Mouse (Mus musculus): ENCODE measurements around the gene Cyth1. TPM values are rescaled to one million over a fixed set of nuclear protein-coding genes. Genes with fewer than 3 reads are reported as not detected.

Cyth1 gene
- polyA plus RNA-seq, 1 experiment from 2014 or later, result 17.7 TPM

GRCm38 (mm10) chr11:118234500-118234899, 13.9 kb downstream of the Cyth1 start:
- Histone ChIP-seq H3K4me3 (ENCODE audit: low read depth, low read length) (no peak overlapping the region), H3K9me3 (ENCODE audit: control insufficient read depth, low read length) (no peaks in the 10 kb centered on the region), H3K36me3 (ENCODE audit: control insufficient read depth, insufficient read depth, low read length) (no peaks in the 10 kb centered on the region), H3K4me1 (ENCODE audit: control insufficient read depth, insufficient read depth, low read length) (no peaks in the 10 kb centered on the region; the same call in 1 of the 2 replicates), H3K9ac (replicated peaks; ENCODE audit: low read depth, low read length) (no peak overlapping the region), H3K27me3 (ENCODE audit: control insufficient read depth, insufficient read depth, low read length) (no peaks in the 10 kb centered on the region), H3K27ac (ENCODE audit: low read depth, low read length) (no peak overlapping the region), H3K4me2 (ENCODE audit: low read depth, low read length) (no peak overlapping the region)
- WGBS, result 84% methylated on average over 6 of the region's 6 CpGs
- no peak for ATAC-seq (ENCODE audit: low read depth)

GRCm38 (mm10) chr11:118233924-118234323, 14.5 kb downstream of the Cyth1 start:
- Histone ChIP-seq H3K27ac (ENCODE audit: low read depth, low read length) (no peak overlapping the region), H3K36me3 (ENCODE audit: control insufficient read depth, insufficient read depth, low read length) (no peaks in the 10 kb centered on the region), H3K4me1 (ENCODE audit: control insufficient read depth, insufficient read depth, low read length) (no peaks in the 10 kb centered on the region), H3K9me3 (ENCODE audit: control insufficient read depth, low read length) (no peaks in the 10 kb centered on the region), H3K4me2 (ENCODE audit: low read depth, low read length) (no peak overlapping the region), H3K4me3 (ENCODE audit: low read depth, low read length) (no peak overlapping the region), H3K27me3 (ENCODE audit: control insufficient read depth, insufficient read depth, low read length) (no peaks in the 10 kb centered on the region), H3K9ac (replicated peaks; ENCODE audit: low read depth, low read length) (no peak overlapping the region)
- 77% methylated on average over 3 of the region's 3 CpGs for WGBS
- ATAC-seq (ENCODE audit: low read depth), result no peak

GRCm38 (mm10) chr11:118232314-118232831, 16.0 kb downstream of the Cyth1 start:
- no peak overlapping the region for H3K9ac ChIP-seq (replicated peaks; ENCODE audit: low read depth, low read length)
- H3K27ac ChIP-seq (ENCODE audit: low read depth, low read length), result no peak overlapping the region
- no peak for ATAC-seq (ENCODE audit: low read depth)
- no peak overlapping the region for H3K4me2 ChIP-seq (ENCODE audit: low read depth, low read length)
- no peaks in the 10 kb centered on the region for H3K9me3 ChIP-seq (ENCODE audit: control insufficient read depth, low read length)
- H3K27me3 ChIP-seq (ENCODE audit: control insufficient read depth, insufficient read depth, low read length), result no peaks in the 10 kb centered on the region
- no peaks in the 10 kb centered on the region for H3K4me1 ChIP-seq (ENCODE audit: control insufficient read depth, insufficient read depth, low read length)
- WGBS, result 44% methylated on average over 7 of the region's 7 CpGs
- H3K4me3 ChIP-seq (ENCODE audit: low read depth, low read length), result no peak overlapping the region
- no peaks in the 10 kb centered on the region for H3K36me3 ChIP-seq (ENCODE audit: control insufficient read depth, insufficient read depth, low read length)

GRCm38 (mm10) chr11:118229941-118230340, 18.5 kb downstream of the Cyth1 start:
- H3K27me3 ChIP-seq (ENCODE audit: control insufficient read depth, insufficient read depth, low read length), result no peaks in the 10 kb centered on the region
- no peak overlapping the region for H3K27ac ChIP-seq (ENCODE audit: low read depth, low read length)
- H3K9ac ChIP-seq (replicated peaks; ENCODE audit: low read depth, low read length), result no peak overlapping the region
- no peaks in the 10 kb centered on the region for H3K9me3 ChIP-seq (ENCODE audit: control insufficient read depth, low read length)
- H3K36me3 ChIP-seq (ENCODE audit: control insufficient read depth, insufficient read depth, low read length), result no peaks in the 10 kb centered on the region
- WGBS, result 94% methylated on average over 5 of the region's 5 CpGs
- no peak for ATAC-seq (ENCODE audit: low read depth)
- H3K4me3 ChIP-seq (ENCODE audit: low read depth, low read length), result no peak overlapping the region
- no peak overlapping the region for H3K4me2 ChIP-seq (ENCODE audit: low read depth, low read length)
- H3K4me1 ChIP-seq (ENCODE audit: control insufficient read depth, insufficient read depth, low read length), result no peaks in the 10 kb centered on the region

- 80% methylated on average over 7 of the region's 7 CpGs for WGBS
- Histone ChIP-seq H3K36me3 (ENCODE audit: control insufficient read depth, insufficient read depth, low read length) (no peaks in the 10 kb centered on the region), H3K9ac (replicated peaks; ENCODE audit: low read depth, low read length) (no peak overlapping the region), H3K27ac (ENCODE audit: low read depth, low read length) (no peak overlapping the region), H3K4me2 (ENCODE audit: low read depth, low read length) (no peak overlapping the region), H3K9me3 (ENCODE audit: control insufficient read depth, low read length) (no peaks in the 10 kb centered on the region), H3K27me3 (ENCODE audit: control insufficient read depth, insufficient read depth, low read length) (no peaks in the 10 kb centered on the region), H3K4me1 (ENCODE audit: control insufficient read depth, insufficient read depth, low read length) (no peaks in the 10 kb centered on the region), H3K4me3 (ENCODE audit: low read depth, low read length) (no peak overlapping the region)
- no peak for ATAC-seq (ENCODE audit: low read depth)
Observed at GRCm38 (mm10) chr11:118227650-118228049, 20.7 kb downstream of the Cyth1 start.

GRCm38 (mm10) chr11:118226850-118227249, 21.5 kb downstream of the Cyth1 start:
- no peak for ATAC-seq (ENCODE audit: low read depth)
- Histone ChIP-seq H3K27me3 (ENCODE audit: control insufficient read depth, insufficient read depth, low read length) (no peaks in the 10 kb centered on the region), H3K9me3 (ENCODE audit: control insufficient read depth, low read length) (no peaks in the 10 kb centered on the region), H3K4me3 (ENCODE audit: low read depth, low read length) (no peak overlapping the region), H3K36me3 (ENCODE audit: control insufficient read depth, insufficient read depth, low read length) (no peaks in the 10 kb centered on the region), H3K4me1 (ENCODE audit: control insufficient read depth, insufficient read depth, low read length) (no peaks in the 10 kb centered on the region), H3K4me2 (ENCODE audit: low read depth, low read length) (no peak overlapping the region), H3K9ac (replicated peaks; ENCODE audit: low read depth, low read length) (no peak overlapping the region), H3K27ac (ENCODE audit: low read depth, low read length) (no peak overlapping the region)
- WGBS, result 84% methylated on average over 7 of the region's 7 CpGs

- Histone ChIP-seq H3K4me3 (ENCODE audit: low read depth, low read length) (no peak overlapping the region), H3K9ac (replicated peaks; ENCODE audit: low read depth, low read length) (no peak overlapping the region), H3K36me3 (ENCODE audit: control insufficient read depth, insufficient read depth, low read length) (no peaks in the 10 kb centered on the region), H3K4me2 (ENCODE audit: low read depth, low read length) (no peak overlapping the region), H3K9me3 (ENCODE audit: control insufficient read depth, low read length) (no peaks in the 10 kb centered on the region), H3K27me3 (ENCODE audit: control insufficient read depth, insufficient read depth, low read length) (no peaks in the 10 kb centered on the region), H3K4me1 (ENCODE audit: control insufficient read depth, insufficient read depth, low read length) (no peaks in the 10 kb centered on the region), H3K27ac (ENCODE audit: low read depth, low read length) (no peak overlapping the region)
- no peak for ATAC-seq (ENCODE audit: low read depth)
- 82% methylated on average over 1 of the region's 1 CpGs for WGBS
Observed at GRCm38 (mm10) chr11:118225862-118226261, 22.5 kb downstream of the Cyth1 start.

GRCm38 (mm10) chr11:118225056-118225836, 23.1 kb downstream of the Cyth1 start:
- Histone ChIP-seq H3K4me3 (ENCODE audit: low read depth, low read length) (no peak overlapping the region), H3K9ac (replicated peaks; ENCODE audit: low read depth, low read length) (no peak overlapping the region), H3K4me1 (ENCODE audit: control insufficient read depth, insufficient read depth, low read length) (no peaks in the 10 kb centered on the region), H3K4me2 (ENCODE audit: low read depth, low read length) (no peak overlapping the region), H3K36me3 (ENCODE audit: control insufficient read depth, insufficient read depth, low read length) (no peaks in the 10 kb centered on the region), H3K27ac (ENCODE audit: low read depth, low read length) (no peak overlapping the region), H3K9me3 (ENCODE audit: control insufficient read depth, low read length) (no peaks in the 10 kb centered on the region), H3K27me3 (ENCODE audit: control insufficient read depth, insufficient read depth, low read length) (no peaks in the 10 kb centered on the region)
- 58% methylated on average over 12 of the region's 12 CpGs for WGBS
- no peak for ATAC-seq (ENCODE audit: low read depth)

- Histone ChIP-seq H3K9ac (replicated peaks; ENCODE audit: low read depth, low read length) (no peak overlapping the region), H3K4me3 (ENCODE audit: low read depth, low read length) (no peak overlapping the region), H3K9me3 (ENCODE audit: control insufficient read depth, low read length) (no peaks in the 10 kb centered on the region), H3K27me3 (ENCODE audit: control insufficient read depth, insufficient read depth, low read length) (no peaks in the 10 kb centered on the region), H3K36me3 (ENCODE audit: control insufficient read depth, insufficient read depth, low read length) (no peaks in the 10 kb centered on the region), H3K4me2 (ENCODE audit: low read depth, low read length) (no peak overlapping the region), H3K27ac (ENCODE audit: low read depth, low read length) (no peak overlapping the region), H3K4me1 (ENCODE audit: control insufficient read depth, insufficient read depth, low read length) (no peaks in the 10 kb centered on the region)
- no peak for ATAC-seq (ENCODE audit: low read depth)
- 84% methylated on average over 10 of the region's 10 CpGs for WGBS
Observed at GRCm38 (mm10) chr11:118223416-118224067, 24.9 kb downstream of the Cyth1 start.
